Mouse (Mus musculus) heart, adult 18-20 months (tissue): ENCODE data around the gene Cpm. TPM values are rescaled to one million over a fixed set of nuclear protein-coding genes. Genes with fewer than 3 reads are reported as not detected.
A peak's percentile ranks its signal among the peaks of the same experiment; 100 is the strongest.

Source experiments
- DNase-seq, 2 experiments: peaks; one replicate each; pipeline ENCODE4 v3.0.0; 2021 to 2022; ENCODE audit warnings: mixed read lengths in 1 of 2
- total RNA-seq, 2 experiments: library from RNA; stranded (reverse); gene quantifications; 2 replicates each; pipeline ENCODE4 v1.2.3; 2021

Gene Cpm
- total RNA-seq, 2 experiments from 2014 or later = 2.9 to 3.5 TPM

GRCm38 (mm10) chr10:117659819-117660218 lies 30.5 kb downstream of the Cpm start:
- DNase-seq = peak in 1 of 2 experiments; percentile 63

- no peak for DNase-seq
These were observed 33.2 kb downstream of the Cpm start for GRCm38 (mm10) chr10:117662316-117663055.

DNA sequence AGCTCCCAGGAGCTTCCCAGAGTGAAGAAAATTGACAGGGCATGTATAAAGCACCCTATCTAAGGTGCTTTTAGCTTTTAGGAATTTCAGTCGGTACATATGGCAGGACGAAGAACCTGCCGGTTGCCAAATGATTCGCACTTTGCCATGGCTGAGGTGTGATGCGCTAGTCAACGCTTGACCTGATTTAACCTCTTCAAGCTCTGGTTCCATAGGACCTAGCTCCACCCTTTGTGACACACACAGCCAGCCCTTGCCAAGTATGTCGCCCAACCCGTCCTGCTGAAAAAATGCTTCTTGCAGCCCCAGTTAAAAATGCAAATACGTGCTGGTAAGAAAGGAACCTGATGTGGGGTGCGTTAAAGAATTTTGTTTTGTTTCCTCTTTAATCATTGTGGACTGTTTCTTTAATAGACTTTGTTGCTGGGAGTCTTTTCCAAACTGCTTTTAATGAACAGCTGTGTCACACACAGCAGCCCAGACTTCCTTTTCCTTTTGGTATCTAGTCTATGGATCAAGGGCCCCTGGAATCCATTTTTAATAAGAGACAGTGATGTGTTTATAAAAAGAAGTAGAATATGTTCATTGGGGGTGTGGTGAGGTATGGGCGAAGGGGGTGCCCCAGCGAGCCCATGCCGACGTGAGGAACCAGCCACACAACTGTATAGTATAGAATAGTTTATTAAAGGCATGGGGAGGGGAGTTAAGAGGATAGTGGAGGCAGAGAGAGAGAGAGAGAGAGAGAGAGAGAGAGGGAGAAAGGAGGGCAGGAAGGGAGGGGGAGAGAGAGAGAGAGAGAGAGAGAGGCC lies 34.0 kb downstream of the Cpm start:
- DNase-seq = no peak

DNA sequence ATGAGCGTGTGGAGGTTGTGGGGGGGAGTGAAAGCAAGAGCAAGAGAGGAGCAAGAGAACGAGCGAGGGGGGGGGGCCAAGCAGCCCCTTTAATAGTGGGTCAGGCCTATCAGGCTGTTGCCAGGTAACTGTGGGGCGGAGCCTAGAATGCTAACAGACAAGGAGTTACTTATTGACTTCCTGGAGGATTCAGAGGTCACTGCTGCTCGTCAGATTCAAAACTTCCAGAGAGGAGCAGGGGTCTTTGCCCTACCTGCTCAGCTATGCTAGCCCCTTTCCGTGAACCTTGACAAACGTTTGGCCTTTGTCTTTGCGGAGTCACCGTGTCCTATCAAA lies 34.5 kb downstream of the Cpm start:
- no peak for DNase-seq

GRCm38 (mm10) chr10:117664208-117664925 lies 35.1 kb downstream of the Cpm start:
- DNase-seq = no peak

- DNase-seq = no peak
These were observed 35.6 kb downstream of the Cpm start for GRCm38 (mm10) chr10:117664926-117665209.

GRCm38 (mm10) chr10:117665376-117666275 lies 36.3 kb downstream of the Cpm start:
- no peak for DNase-seq

- no peak for DNase-seq
These were observed 37.1 kb downstream of the Cpm start for GRCm38 (mm10) chr10:117666361-117666760.

DNA sequence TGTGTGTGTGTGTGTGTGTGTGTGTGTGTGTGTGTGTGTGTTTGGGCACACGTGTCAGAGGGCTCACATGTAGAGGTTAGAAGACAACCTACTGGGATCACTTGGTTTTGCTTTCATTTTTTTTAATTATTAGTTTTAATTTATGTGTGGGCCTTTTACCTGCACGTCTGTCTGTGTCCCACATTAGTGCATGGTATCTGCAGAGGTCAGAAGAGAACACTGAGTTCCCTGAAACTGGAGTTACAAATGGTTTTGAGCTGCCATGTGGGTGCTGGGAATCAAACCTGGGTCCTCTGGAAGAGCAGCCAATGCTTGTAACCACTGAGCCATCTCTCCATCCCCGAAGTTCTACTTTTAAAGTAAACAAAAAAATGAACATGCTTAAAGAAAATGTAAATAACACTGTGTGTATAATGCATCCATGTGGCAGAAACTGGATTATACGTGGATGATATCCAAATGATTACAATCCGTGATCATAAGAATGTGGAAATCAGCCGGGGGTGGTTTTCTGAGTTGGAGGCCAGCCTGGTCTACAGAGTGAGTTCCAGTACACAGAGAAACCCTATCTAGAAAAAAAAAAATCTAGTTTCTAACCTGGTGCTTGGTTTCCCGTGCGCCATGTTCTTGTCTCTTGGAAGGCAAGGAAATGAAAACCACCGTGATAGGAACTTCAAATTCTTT lies 37.8 kb downstream of the Cpm start:
- no peak for DNase-seq

GRCm38 (mm10) chr10:117667663-117668507 lies 38.6 kb downstream of the Cpm start:
- DNase-seq = no peak

GRCm38 (mm10) chr10:117668546-117669300 lies 39.4 kb downstream of the Cpm start:
- DNase-seq = no peak

- DNase-seq = no peak
These were observed 40.3 kb downstream of the Cpm start for GRCm38 (mm10) chr10:117669449-117670090.

DNA sequence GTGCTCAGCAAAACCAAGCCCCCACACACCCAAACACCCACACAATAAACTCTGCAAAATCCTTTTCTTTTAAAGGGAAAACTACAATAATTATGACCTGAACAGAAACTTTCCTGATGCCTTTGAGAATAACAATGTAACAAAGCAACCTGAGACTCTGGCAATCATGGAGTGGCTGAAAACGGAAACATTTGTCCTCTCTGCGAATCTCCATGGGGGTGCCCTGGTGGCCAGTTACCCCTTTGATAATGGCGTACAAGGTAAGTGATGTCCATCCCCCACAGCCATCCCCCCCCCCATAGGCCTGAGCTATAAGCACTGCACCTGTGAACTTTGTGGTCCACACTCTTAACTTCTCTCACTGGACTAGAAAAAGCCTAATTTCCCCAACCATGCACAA lies 40.8 kb downstream of the Cpm start:
- no peak for DNase-seq

DNA sequence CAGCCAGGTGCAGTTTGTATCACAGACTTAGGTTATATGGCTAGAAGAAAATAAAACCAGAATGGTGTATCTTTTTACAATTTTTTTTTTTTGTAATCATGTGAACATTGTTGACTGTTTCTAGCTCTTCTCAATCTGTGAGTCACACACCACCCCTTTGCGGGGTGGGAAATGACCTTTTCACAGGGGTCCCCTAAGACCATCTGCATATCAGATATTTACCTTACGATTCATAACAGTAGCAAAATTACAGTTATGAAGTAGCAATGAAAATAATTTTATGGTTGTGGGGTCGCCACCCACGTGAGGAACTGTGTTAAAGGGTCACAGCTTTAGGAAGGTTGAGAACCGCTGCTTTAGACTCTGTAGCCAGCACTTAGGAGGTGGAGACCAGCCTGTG lies 41.5 kb downstream of the Cpm start:
- DNase-seq = no peak

DNA sequence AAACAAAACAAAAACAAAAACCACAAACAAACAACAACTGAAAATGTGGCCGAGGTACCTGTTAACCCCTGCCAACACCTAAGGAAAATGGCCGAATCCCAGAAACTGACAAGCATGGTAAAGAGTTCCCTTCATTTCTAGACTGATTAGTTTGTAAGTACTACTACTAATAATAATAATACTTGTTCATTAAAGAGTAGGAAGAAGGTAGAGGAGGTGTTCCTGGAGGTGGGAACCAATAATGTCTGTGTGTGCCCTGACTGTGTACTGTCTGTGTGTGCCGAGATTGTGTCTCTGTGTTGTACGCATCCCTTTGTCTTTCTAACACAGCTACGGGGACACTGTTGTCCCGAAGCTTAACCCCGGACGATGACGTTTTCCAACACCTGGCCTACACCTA lies 42.0 kb downstream of the Cpm start:
- no peak for DNase-seq

DNA sequence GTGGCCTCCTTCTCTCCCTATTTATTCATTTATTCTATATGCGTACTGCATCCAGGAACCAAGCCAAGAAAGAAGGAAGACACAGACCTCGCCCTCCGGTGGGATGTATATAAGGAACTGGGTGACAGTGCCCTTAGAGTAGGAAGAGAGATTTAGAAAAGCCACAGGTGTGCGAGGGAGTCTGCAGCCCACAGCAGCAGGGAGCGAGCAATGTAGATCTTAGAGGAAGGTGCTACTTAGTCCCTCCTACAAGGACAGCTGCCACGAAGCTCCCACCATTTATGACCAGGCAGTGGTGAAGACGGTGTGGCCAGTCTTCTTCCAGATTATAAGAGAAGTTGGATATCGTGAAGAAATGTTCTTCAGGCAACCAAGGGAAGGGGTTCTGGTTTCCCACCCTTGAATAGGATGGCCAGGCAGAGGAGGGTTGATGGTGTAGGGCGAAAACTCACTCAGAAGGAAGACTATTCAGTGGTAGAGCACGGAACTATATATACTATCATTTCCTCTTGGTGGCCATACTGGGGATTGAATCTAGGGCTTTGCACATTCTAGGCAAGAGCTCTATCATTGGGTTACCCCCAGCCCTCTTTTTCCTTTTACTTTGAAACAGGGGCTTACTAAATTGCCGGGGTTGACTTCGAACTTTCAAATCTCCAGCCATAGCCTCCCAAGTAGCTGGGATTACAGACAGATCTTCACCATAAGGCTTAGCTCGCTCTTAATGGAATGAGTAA lies 42.8 kb downstream of the Cpm start:
- DNase-seq = no peak

DNA sequence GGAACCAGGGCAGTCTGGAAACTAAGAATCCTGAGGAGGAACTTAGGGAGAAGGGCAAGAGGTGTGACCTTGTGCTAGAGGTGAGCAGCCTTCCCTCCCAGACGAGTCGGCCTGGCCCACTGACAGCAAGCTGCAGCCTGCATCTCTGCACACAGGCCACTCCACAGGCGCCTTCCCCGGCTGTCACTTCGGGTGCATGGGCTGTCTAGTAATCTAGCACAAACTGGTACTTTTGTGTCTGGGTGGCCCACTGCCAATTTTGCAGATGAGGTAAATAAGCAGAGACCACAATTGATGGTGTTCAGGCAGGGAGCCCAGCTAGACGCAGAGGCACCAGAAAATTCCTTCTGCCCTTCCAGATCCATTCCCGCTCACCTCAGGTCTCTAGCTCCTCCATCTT lies 43.4 kb downstream of the Cpm start:
- DNase-seq = no peak

DNA sequence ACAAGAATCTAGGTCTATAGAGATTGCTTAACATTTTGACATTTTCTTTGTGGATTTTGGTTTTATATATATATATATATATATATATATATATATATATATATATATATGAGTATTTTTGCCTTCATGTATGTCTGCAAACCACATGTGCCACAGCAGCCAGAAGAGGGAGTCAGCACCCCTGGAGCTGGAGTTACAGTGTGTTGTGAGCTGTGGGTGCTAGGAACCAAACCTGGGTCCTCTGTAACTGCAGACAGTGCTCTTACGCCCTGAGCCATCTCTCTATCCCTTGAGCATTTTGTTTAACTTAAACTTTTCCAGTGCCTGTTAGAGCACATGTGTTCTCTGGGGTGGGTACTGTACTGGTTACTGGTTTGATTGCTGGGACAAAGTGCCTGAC lies 44.6 kb downstream of the Cpm start:
- DNase-seq = no peak
